Mouse (Mus musculus) liver, postnatal 0 days (tissue): ENCODE measurements around the gene Gm8257.
"Not testable (repeated sequence)": the region's sequence is repeated elsewhere in the genome, so short reads cannot be mapped to it uniquely, and the experiment has no call there.

Experiments used
- CTCF ChIP-seq: sonication (generic); IDR thresholded peaks from 2 replicates; pipeline ENCODE4 v1.5.1; 2016; ENCODE audit warnings: antibody characterized with exemption, low read depth
- EP300 ChIP-seq: IDR thresholded peaks from 2 replicates; pipeline ENCODE4 v1.6.1; 2016; ENCODE audit warnings: antibody characterized with exemption, low read depth, mild to moderate bottlenecking

GRCm38 (mm10) chr14:44730711-44731110 lies 24.5 kb upstream of the Gm8257 start:
- TF ChIP-seq CTCF, EP300: not testable (repeated sequence)
